Mouse (Mus musculus) embryonic facial prominence, embryonic 15.5 days (tissue): Measurements from ENCODE around the gene Ncam1. TPM values are rescaled to one million over a fixed set of nuclear protein-coding genes. Genes with fewer than 3 reads are reported as not detected.

Source experiments
- ATAC-seq: fragments of 200-750 bp; cut with Nextera tagmentation; 2 replicates; pipeline ENCODE4 v1.8.0; 2017; ENCODE audit warnings: low read depth, moderate TSS enrichment; ENCODE audit not compliant: insufficient number of reproducible peaks, low FRiP score, low TSS enrichment
- H3K27ac ChIP-seq: fragments of 300-500 bp; sonication (generic); replicated peaks from 2 replicates; pipeline ENCODE4 v1.5.1; 2015; ENCODE audit warnings: mild to moderate bottlenecking, inconsistent platforms
- H3K27me3 ChIP-seq: fragments of 300-500 bp; sonication (generic); 2 replicates; pipeline ENCODE4 v1.6.1; 2015; ENCODE audit warnings: inconsistent platforms
- H3K36me3 ChIP-seq: fragments of 300-500 bp; sonication (generic); 2 replicates; pipeline ENCODE4 v1.6.1; 2015; ENCODE audit warnings: mild to moderate bottlenecking, inconsistent platforms
- H3K4me1 ChIP-seq: fragments of 300-500 bp; sonication (generic); 2 replicates; pipeline ENCODE4 v1.6.1; 2015; ENCODE audit warnings: inconsistent platforms
- H3K4me2 ChIP-seq: fragments of 300-500 bp; sonication (generic); replicated peaks from 2 replicates; pipeline ENCODE4 v1.6.1; 2015; ENCODE audit warnings: mild to moderate bottlenecking, inconsistent platforms
- H3K4me3 ChIP-seq: fragments of 300-500 bp; sonication (generic); replicated peaks from 2 replicates; pipeline ENCODE4 v1.5.1; 2015; ENCODE audit warnings: mild to moderate bottlenecking, inconsistent platforms
- H3K9ac ChIP-seq: fragments of 300-500 bp; sonication (generic); 2 replicates; pipeline ENCODE4 v1.6.1; 2015; ENCODE audit warnings: inconsistent platforms
- H3K9me3 ChIP-seq: fragments of 300-500 bp; sonication (generic); replicated peaks from 2 replicates; pipeline ENCODE4 v1.6.1; 2016; ENCODE audit warnings: inconsistent platforms
- WGBS: fragments of 180-500 bp; shearing (Covaris S2); methylation state at CpG from one replicate; pipeline ENCODE4 v1.1.7; 2015; 5-methylcytosine and 5-hydroxymethylcytosine counted together
- polyA plus RNA-seq: library from polyadenylated mRNA; unstranded; fragments of >200 nt; fragmentation: Nextera tagmentation; extraction: Ambion mirVana; gene quantifications from 2 replicates; pipeline ENCODE4 v1.2.1, GENCODE M21; 2015

The Ncam1 gene
- polyA plus RNA-seq, 1 experiment from 2014 or later, result 142 TPM

- 60% methylated on average over 4 of the region's 4 CpGs for WGBS
- no peak for ATAC-seq
These were observed 308.1 kb downstream of the Ncam1 start for GRCm38 (mm10) chr9:49490609-49491008.

GRCm38 (mm10) chr9:49488912-49489895, 309.5 kb downstream of the Ncam1 start:
- peaks cover 36% of the 10 kb centered on the region for H3K4me1 ChIP-seq
- WGBS, result 23% methylated on average over 16 of the region's 16 CpGs
- peak overlapping the region; percentile 35; the same call in 1 of the 2 replicates for H3K4me2 ChIP-seq
- peaks cover 7% of the 10 kb centered on the region for H3K27me3 ChIP-seq
- H3K27ac ChIP-seq, result no peak overlapping the region
- no peak overlapping the region for H3K4me3 ChIP-seq
- no peaks in the 10 kb centered on the region for H3K36me3 ChIP-seq
- ATAC-seq, result peak; percentile 61
- no peak overlapping the region for H3K9ac ChIP-seq
- H3K9me3 ChIP-seq, result no peaks in the 10 kb centered on the region

More at GRCm38 (mm10) chr9:49490609-49491008, 308.1 kb downstream of the Ncam1 start:
- Histone ChIP-seq H3K36me3 (no peaks in the 10 kb centered on the region), H3K27ac (no peak overlapping the region), H3K9ac (no peak overlapping the region), H3K4me3 (no peak overlapping the region), H3K4me1 (peaks cover 30% of the 10 kb centered on the region), H3K27me3 (peaks cover 7% of the 10 kb centered on the region), H3K9me3 (no peaks in the 10 kb centered on the region), H3K4me2 (no peak overlapping the region)

- no peaks in the 10 kb centered on the region for H3K36me3 ChIP-seq
- 61% methylated on average over 7 of the region's 7 CpGs for WGBS
- H3K27me3 ChIP-seq, result peaks cover 7% of the 10 kb centered on the region
These were observed 310.5 kb downstream of the Ncam1 start for GRCm38 (mm10) chr9:49488258-49488657.

GRCm38 (mm10) chr9:49487657-49487943, 311.1 kb downstream of the Ncam1 start:
- no peak overlapping the region for H3K27ac ChIP-seq
- H3K9me3 ChIP-seq, result no peaks in the 10 kb centered on the region
- H3K4me3 ChIP-seq, result no peak overlapping the region
- H3K4me1 ChIP-seq, result peaks cover 40% of the 10 kb centered on the region
- H3K27me3 ChIP-seq, result peaks cover 7% of the 10 kb centered on the region
- no peak for ATAC-seq
- no peaks in the 10 kb centered on the region for H3K36me3 ChIP-seq
- no peak overlapping the region for H3K9ac ChIP-seq
- no peak overlapping the region for H3K4me2 ChIP-seq
- WGBS, result 68% methylated on average over 6 of the region's 6 CpGs

More at GRCm38 (mm10) chr9:49488258-49488657, 310.5 kb downstream of the Ncam1 start:
- no peak for ATAC-seq
- peaks cover 38% of the 10 kb centered on the region for H3K4me1 ChIP-seq
- H3K9me3 ChIP-seq, result no peaks in the 10 kb centered on the region
- no peak overlapping the region for H3K4me2 ChIP-seq
- H3K27ac ChIP-seq, result no peak overlapping the region
- no peak overlapping the region for H3K9ac ChIP-seq
- H3K4me3 ChIP-seq, result no peak overlapping the region

- ATAC-seq, result no peak
- Histone ChIP-seq H3K4me3 (no peak overlapping the region), H3K4me2 (no peak overlapping the region), H3K4me1 (peaks cover 40% of the 10 kb centered on the region), H3K27ac (no peak overlapping the region), H3K9ac (no peak overlapping the region), H3K9me3 (no peaks in the 10 kb centered on the region), H3K36me3 (no peaks in the 10 kb centered on the region), H3K27me3 (peaks cover 7% of the 10 kb centered on the region)
- WGBS, result 73% methylated on average over 9 of the region's 9 CpGs
These were observed 311.7 kb downstream of the Ncam1 start for GRCm38 (mm10) chr9:49486805-49487656.

GRCm38 (mm10) chr9:49485892-49486311, 312.8 kb downstream of the Ncam1 start, which contains the start of gene Ttc12:
Gene Ttc12 (minus strand): TSS chr9:49486225.
- H3K4me3 ChIP-seq, result peak within 1 kb of the TSS; percentile 57
- peak within 1 kb of the TSS; percentile 91 for H3K4me2 ChIP-seq
- H3K4me1 ChIP-seq, result peaks cover 40% of the 10 kb centered on the region
- peak; percentile 74 for ATAC-seq
- no peak within 1 kb of the TSS; the same call in 1 of the 2 replicates for H3K27ac ChIP-seq
- H3K9ac ChIP-seq, result peak within 1 kb of the TSS; percentile 40
- H3K36me3 ChIP-seq, result no peaks in the 10 kb centered on the region
- under 1% methylated on average over 18 of the region's 18 CpGs for WGBS
- peaks cover 7% of the 10 kb centered on the region for H3K27me3 ChIP-seq
- no peaks in the 10 kb centered on the region for H3K9me3 ChIP-seq

- Histone ChIP-seq H3K4me3 (peak overlapping the region; percentile 57), H3K4me2 (peak overlapping the region; percentile 91), H3K4me1 (peaks cover 40% of the 10 kb centered on the region), H3K9ac (peak overlapping the region; percentile 40), H3K9me3 (no peaks in the 10 kb centered on the region), H3K27ac (no peak overlapping the region; the same call in 1 of the 2 replicates), H3K36me3 (no peaks in the 10 kb centered on the region), H3K27me3 (peaks cover 6% of the 10 kb centered on the region)
- peak; percentile 25; the same call in 1 of the 2 replicates for ATAC-seq
- 3% methylated on average over 21 of the region's 21 CpGs for WGBS
These were observed 313.4 kb downstream of the Ncam1 start for GRCm38 (mm10) chr9:49485250-49485891.

- Histone ChIP-seq H3K27ac (no peak overlapping the region), H3K36me3 (no peaks in the 10 kb centered on the region), H3K4me3 (no peak overlapping the region), H3K4me2 (no peak overlapping the region), H3K9me3 (no peaks in the 10 kb centered on the region), H3K4me1 (peaks cover 25% of the 10 kb centered on the region), H3K27me3 (peaks cover 4% of the 10 kb centered on the region; the same call in 1 of the 2 replicates), H3K9ac (no peak overlapping the region)
- ATAC-seq, result no peak
- WGBS, result 38% methylated on average over 10 of the region's 10 CpGs
These were observed 315.4 kb downstream of the Ncam1 start for GRCm38 (mm10) chr9:49483316-49483715.

GRCm38 (mm10) chr9:49472126-49472525, 326.6 kb downstream of the Ncam1 start:
- 67% methylated on average over 11 of the region's 11 CpGs for WGBS

GRCm38 (mm10) chr9:49470946-49471345, 327.8 kb downstream of the Ncam1 start:
- Histone ChIP-seq H3K27me3 (no peaks in the 10 kb centered on the region), H3K9ac (no peak overlapping the region), H3K36me3 (no peaks in the 10 kb centered on the region), H3K4me2 (no peak overlapping the region), H3K9me3 (no peaks in the 10 kb centered on the region), H3K4me1 (no peaks in the 10 kb centered on the region), H3K4me3 (no peak overlapping the region), H3K27ac (no peak overlapping the region)
- WGBS, result 79% methylated on average over 6 of the region's 6 CpGs
- no peak for ATAC-seq

More at GRCm38 (mm10) chr9:49472126-49472525, 326.6 kb downstream of the Ncam1 start:
- Histone ChIP-seq H3K4me1 (no peaks in the 10 kb centered on the region), H3K27ac (no peak overlapping the region), H3K9ac (no peak overlapping the region), H3K27me3 (no peaks in the 10 kb centered on the region), H3K36me3 (no peaks in the 10 kb centered on the region), H3K4me2 (no peak overlapping the region), H3K4me3 (no peak overlapping the region), H3K9me3 (no peaks in the 10 kb centered on the region)
- no peak for ATAC-seq
